Mouse (Mus musculus) intestine, postnatal 0 days (tissue): ENCODE data around the gene Hspa12b. TPM values are rescaled to one million over a fixed set of nuclear protein-coding genes. Genes with fewer than 3 reads are reported as not detected.

Experiments
- ATAC-seq: fragments of 200-750 bp; cut with Nextera tagmentation; 2 replicates; pipeline ENCODE4 v1.8.0; 2017; ENCODE audit warnings: mild to moderate bottlenecking, moderate TSS enrichment, moderate library complexity
- H3K27ac ChIP-seq: fragments of 300-500 bp; sonication (generic); 2 replicates; pipeline ENCODE4 v1.5.1; 2014; ENCODE audit warnings: mild to moderate bottlenecking, low read depth, low read length, moderate library complexity
- H3K27me3 ChIP-seq: fragments of 300-500 bp; sonication (generic); replicated peaks from 2 replicates; pipeline ENCODE4 v1.6.1; 2014; ENCODE audit warnings: low read length, mixed read lengths; ENCODE audit not compliant: control insufficient read depth, insufficient read depth
- H3K36me3 ChIP-seq: fragments of 300-500 bp; sonication (generic); 2 replicates; pipeline ENCODE4 v1.6.1; 2014; ENCODE audit warnings: mild to moderate bottlenecking, moderate library complexity; ENCODE audit not compliant: control insufficient read depth, insufficient read depth
- H3K4me1 ChIP-seq: fragments of 300-500 bp; sonication (generic); replicated peaks from 2 replicates; pipeline ENCODE4 v1.6.1; 2014; ENCODE audit warnings: antibody characterized with exemption, low read length, mixed read lengths; ENCODE audit not compliant: control insufficient read depth, insufficient read depth
- H3K4me2 ChIP-seq: fragments of 300-500 bp; sonication (generic); replicated peaks from 2 replicates; pipeline ENCODE4 v1.6.1; 2014; ENCODE audit warnings: low read depth, mild to moderate bottlenecking, moderate library complexity
- H3K4me3 ChIP-seq: fragments of 300-500 bp; sonication (generic); 2 replicates; pipeline ENCODE4 v1.5.1; 2014; ENCODE audit warnings: low read depth, low read length
- H3K9ac ChIP-seq: fragments of 300-500 bp; sonication (generic); 2 replicates; pipeline ENCODE4 v1.6.1; 2014; ENCODE audit warnings: mild to moderate bottlenecking, low read depth, low read length
- H3K9me3 ChIP-seq: fragments of 300-500 bp; sonication (generic); 2 replicates; pipeline ENCODE4 v1.6.1; 2016; ENCODE audit warnings: mixed run types; ENCODE audit not compliant: control insufficient read depth
- CTCF ChIP-seq: sonication (generic); IDR thresholded peaks from 2 replicates; pipeline ENCODE4 v1.5.1; 2016; ENCODE audit warnings: low read depth, mild to moderate bottlenecking, control low read depth, antibody characterized with exemption, moderate library complexity
- WGBS: fragments of 180-500 bp; shearing (Covaris S2); extraction: QIAGEN DNeasy Blood & Tissue Kit; methylation state at CpG from one replicate; pipeline ENCODE4 v1.1.7; 2014; 5-methylcytosine and 5-hydroxymethylcytosine counted together
- polyA plus RNA-seq: library from polyadenylated mRNA; unstranded; fragments of >200 nt; fragmentation: Nextera tagmentation; extraction: Ambion mirVana; gene quantifications from 2 replicates; pipeline ENCODE4 v1.2.1, GENCODE M21; 2015

The Hspa12b gene
- polyA plus RNA-seq, 1 experiment from 2014 or later = 2.3 TPM

- H3K27ac ChIP-seq = no peak overlapping the region
- ATAC-seq = no peak
- 75% methylated on average over 3 of the region's 3 CpGs for WGBS
These were observed 36.2 kb upstream of the Hspa12b start for GRCm38 (mm10) chr2:131090852-131091251.

GRCm38 (mm10) chr2:131093577-131093976 is 33.5 kb upstream of the Hspa12b start:
- no peak overlapping the region for H3K4me3 ChIP-seq
- no peak overlapping the region for H3K9ac ChIP-seq
- H3K36me3 ChIP-seq = no peaks in the 10 kb centered on the region
- no peak for TF ChIP-seq CTCF
- no peaks in the 10 kb centered on the region for H3K27me3 ChIP-seq
- no peak overlapping the region for H3K4me2 ChIP-seq
- no peaks in the 10 kb centered on the region for H3K4me1 ChIP-seq
- 82% methylated on average over 5 of the region's 5 CpGs for WGBS
- ATAC-seq = no peak
- no peaks in the 10 kb centered on the region for H3K9me3 ChIP-seq
- H3K27ac ChIP-seq = no peak overlapping the region

More at GRCm38 (mm10) chr2:131090852-131091251, 36.2 kb upstream of the Hspa12b start:
- no peaks in the 10 kb centered on the region for H3K4me1 ChIP-seq
- no peaks in the 10 kb centered on the region for H3K9me3 ChIP-seq
- no peaks in the 10 kb centered on the region for H3K27me3 ChIP-seq
- H3K4me2 ChIP-seq = no peak overlapping the region
- no peaks in the 10 kb centered on the region for H3K36me3 ChIP-seq
- no peak overlapping the region for H3K9ac ChIP-seq
- no peak overlapping the region for H3K4me3 ChIP-seq
- no peak for TF ChIP-seq CTCF

GRCm38 (mm10) chr2:131094823-131095222 is 32.3 kb upstream of the Hspa12b start:
- Histone ChIP-seq H3K9ac (no peak overlapping the region), H3K27ac (no peak overlapping the region), H3K36me3 (no peaks in the 10 kb centered on the region), H3K9me3 (no peaks in the 10 kb centered on the region), H3K27me3 (no peaks in the 10 kb centered on the region), H3K4me1 (no peaks in the 10 kb centered on the region), H3K4me3 (no peak overlapping the region), H3K4me2 (no peak overlapping the region)
- WGBS = 0% methylated on average over 1 of the region's 1 CpGs
- ATAC-seq = peak; percentile 15; the same call in 1 of the 2 replicates
- peak; percentile 94 for TF ChIP-seq CTCF

GRCm38 (mm10) chr2:131096101-131096795 is 30.8 kb upstream of the Hspa12b start:
- ATAC-seq = peak; percentile 57; the same call in 1 of the 2 replicates
- Histone ChIP-seq H3K4me2 (peak overlapping the region; percentile 43), H3K9me3 (no peaks in the 10 kb centered on the region), H3K27me3 (no peaks in the 10 kb centered on the region), H3K27ac (peak overlapping the region; percentile 54; the same call in 1 of the 2 replicates), H3K4me3 (no peak overlapping the region), H3K36me3 (no peaks in the 10 kb centered on the region), H3K9ac (no peak overlapping the region), H3K4me1 (no peaks in the 10 kb centered on the region)
- 6% methylated on average over 9 of the region's 9 CpGs for WGBS
- no peak for TF ChIP-seq CTCF

- ATAC-seq = no peak
- no peaks in the 10 kb centered on the region for H3K36me3 ChIP-seq
These were observed 30.0 kb upstream of the Hspa12b start for GRCm38 (mm10) chr2:131097087-131097486.

DNA sequence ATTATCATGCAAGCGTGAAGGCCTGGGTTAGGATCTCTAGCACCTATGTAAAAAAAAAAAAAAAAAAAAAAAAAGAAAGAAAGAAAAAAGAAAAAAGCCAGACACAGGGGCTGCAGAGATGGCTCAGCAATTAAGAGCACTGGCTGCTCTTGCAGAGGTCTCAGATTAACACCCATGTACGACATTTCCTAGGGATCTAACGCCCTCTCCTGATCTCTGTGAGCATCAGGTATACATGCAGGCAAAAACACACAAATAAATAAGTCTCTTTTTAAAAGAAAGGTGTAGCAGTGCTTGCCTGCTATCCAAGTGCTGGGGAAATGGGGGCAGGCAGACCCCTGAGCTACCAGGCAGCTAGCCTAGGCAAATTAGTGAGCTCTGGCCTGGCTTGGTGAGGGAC is 25.6 kb upstream of the Hspa12b start:
- no peak overlapping the region for H3K27ac ChIP-seq
- H3K9me3 ChIP-seq = no peaks in the 10 kb centered on the region
- no peaks in the 10 kb centered on the region for H3K36me3 ChIP-seq
- no peaks in the 10 kb centered on the region for H3K4me1 ChIP-seq
- no peak overlapping the region for H3K9ac ChIP-seq
- H3K27me3 ChIP-seq = no peaks in the 10 kb centered on the region
- no peak overlapping the region for H3K4me2 ChIP-seq
- TF ChIP-seq CTCF = no peak
- no peak for ATAC-seq
- no peak overlapping the region for H3K4me3 ChIP-seq
- 79% methylated on average over 3 of the region's 3 CpGs for WGBS

More at GRCm38 (mm10) chr2:131097087-131097486, 30.0 kb upstream of the Hspa12b start:
- Histone ChIP-seq H3K27ac (no peak overlapping the region), H3K4me2 (no peak overlapping the region), H3K4me3 (no peak overlapping the region), H3K4me1 (no peaks in the 10 kb centered on the region), H3K9me3 (no peaks in the 10 kb centered on the region), H3K27me3 (no peaks in the 10 kb centered on the region), H3K9ac (no peak overlapping the region)
- WGBS = 81% methylated on average over 4 of the region's 4 CpGs
- no peak for TF ChIP-seq CTCF
